Mouse (Mus musculus) hindbrain, embryonic 13.5 days (tissue): ENCODE results near the gene Erbb2. TPM values are rescaled to one million over a fixed set of nuclear protein-coding genes. Genes with fewer than 3 reads are reported as not detected.

Source experiments
- ATAC-seq: fragments of 200-750 bp; cut with Nextera tagmentation; 2 replicates; pipeline ENCODE4 v1.8.0; 2017; ENCODE audit warnings: moderate TSS enrichment; ENCODE audit not compliant: low FRiP score
- H3K27ac ChIP-seq: fragments of 300-500 bp; sonication (generic); 2 replicates; pipeline ENCODE4 v1.5.1; 2015; ENCODE audit warnings: inconsistent platforms, mild to moderate bottlenecking, moderate library complexity
- H3K27me3 ChIP-seq: fragments of 300-500 bp; sonication (generic); 2 replicates; pipeline ENCODE4 v1.6.1; 2015; ENCODE audit warnings: mild to moderate bottlenecking, inconsistent platforms
- H3K36me3 ChIP-seq: fragments of 300-500 bp; sonication (generic); 2 replicates; pipeline ENCODE4 v1.6.1; 2015; ENCODE audit warnings: mild to moderate bottlenecking, inconsistent platforms
- H3K4me1 ChIP-seq: fragments of 300-500 bp; sonication (generic); replicated peaks from 2 replicates; pipeline ENCODE4 v1.6.1; 2015; ENCODE audit warnings: inconsistent platforms
- H3K4me2 ChIP-seq: fragments of 300-500 bp; sonication (generic); 2 replicates; pipeline ENCODE4 v1.6.1; 2015; ENCODE audit warnings: inconsistent platforms, mild to moderate bottlenecking, moderate library complexity
- H3K4me3 ChIP-seq: fragments of 300-500 bp; sonication (generic); 2 replicates; pipeline ENCODE4 v1.5.1; 2015; ENCODE audit warnings: mild to moderate bottlenecking, inconsistent platforms
- H3K9ac ChIP-seq: fragments of 300-500 bp; sonication (generic); 2 replicates; pipeline ENCODE4 v1.6.1; 2015; ENCODE audit warnings: mild to moderate bottlenecking, inconsistent platforms
- H3K9me3 ChIP-seq: fragments of 300-500 bp; sonication (generic); 2 replicates; pipeline ENCODE4 v1.6.1; 2016; ENCODE audit warnings: inconsistent platforms
- WGBS: fragments of 180-500 bp; shearing (Covaris S2); methylation state at CpG from one replicate; pipeline ENCODE4 v1.1.7; 2015; 5-methylcytosine and 5-hydroxymethylcytosine counted together
- polyA plus RNA-seq: library from polyadenylated mRNA; unstranded; fragments of >200 nt; fragmentation: Nextera tagmentation; extraction: Ambion mirVana; gene quantifications from 2 replicates; pipeline ENCODE4 v1.2.1, GENCODE M21; 2015

The Erbb2 gene
- 8.4 and 9.9 TPM in 2 replicates for polyA plus RNA-seq

DNA sequence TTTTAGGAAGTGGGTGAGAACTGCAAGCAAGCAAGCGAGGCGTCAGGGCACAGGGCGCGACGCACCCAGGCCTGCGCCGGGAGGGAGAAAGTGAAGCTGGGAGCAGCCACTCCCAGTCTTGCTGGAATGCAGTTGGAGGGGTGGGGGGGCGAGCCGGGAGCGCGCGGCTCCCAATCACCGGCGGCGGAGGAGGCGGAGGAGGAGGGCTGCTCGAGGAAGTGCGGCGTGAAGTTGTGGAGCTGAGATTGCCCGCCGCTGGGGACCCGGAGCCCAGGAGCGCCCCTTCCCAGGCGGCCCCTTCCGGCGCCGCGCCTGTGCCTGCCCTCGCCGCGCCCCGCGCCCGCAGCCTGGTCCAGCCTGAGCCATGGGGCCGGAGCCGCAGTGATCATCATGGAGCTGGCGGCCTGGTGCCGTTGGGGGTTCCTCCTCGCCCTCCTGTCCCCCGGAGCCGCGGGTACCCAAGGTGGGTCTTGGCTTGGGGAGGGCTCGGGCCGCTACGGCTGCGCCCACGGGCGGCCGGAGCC is at the start of gene Erbb2:
TSS of gene Erbb2 (plus strand) at position 198 of the 524 bp plus-strand sequence.
- Histone ChIP-seq H3K4me3 (peak within 1 kb of the TSS; percentile 63), H3K27ac (peak within 1 kb of the TSS; percentile 84), H3K4me1 (peaks cover 35% of the 10 kb centered on the region), H3K9ac (peak within 1 kb of the TSS; percentile 83), H3K27me3 (peaks cover 56% of the 10 kb centered on the region), H3K36me3 (no peaks in the 10 kb centered on the region), H3K4me2 (peak within 1 kb of the TSS; percentile 97), H3K9me3 (no peaks in the 10 kb centered on the region)
- under 1% methylated on average over 47 of the region's 49 CpGs for WGBS
- 0 out of 2 replicates have a peak, but pooled peaks have one; percentile 29 for ATAC-seq

GRCm38 (mm10) chr11:98363817-98364216 is 48.5 kb upstream of the Erbb2 start:
- ATAC-seq, result no peak
- H3K9ac ChIP-seq, result no peak overlapping the region
- H3K4me3 ChIP-seq, result no peak overlapping the region
- H3K4me1 ChIP-seq, result peaks cover 44% of the 10 kb centered on the region
- H3K4me2 ChIP-seq, result no peak overlapping the region
- H3K36me3 ChIP-seq, result no peaks in the 10 kb centered on the region; the same call in 1 of the 2 replicates
- 91% methylated on average over 5 of the region's 5 CpGs for WGBS
- no peaks in the 10 kb centered on the region for H3K27me3 ChIP-seq
- H3K27ac ChIP-seq, result no peak overlapping the region
- no peaks in the 10 kb centered on the region for H3K9me3 ChIP-seq

DNA sequence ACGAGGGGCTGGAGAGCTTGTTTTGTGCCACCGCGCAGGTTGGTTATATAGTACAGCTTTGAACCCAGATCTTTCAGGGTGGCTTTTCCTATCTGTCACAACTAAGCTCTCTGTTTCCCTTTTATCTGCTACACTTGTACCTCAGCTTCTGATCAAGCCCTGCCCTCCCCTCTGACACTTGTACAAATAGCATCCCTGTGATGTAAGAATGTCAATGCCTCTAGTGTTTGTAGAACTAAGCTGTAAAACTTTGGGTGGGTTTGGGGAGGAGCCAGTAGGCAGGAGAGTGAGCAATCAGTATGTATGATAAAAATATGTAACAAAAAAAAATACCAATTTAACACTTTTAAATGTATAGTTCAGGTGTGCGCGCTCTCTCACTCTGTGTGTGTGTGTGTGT is 47.9 kb upstream of the Erbb2 start:
- WGBS, result 95% methylated on average over 5 of the region's 5 CpGs
- Histone ChIP-seq H3K4me3 (no peak overlapping the region), H3K27ac (no peak overlapping the region), H3K36me3 (no peaks in the 10 kb centered on the region; the same call in 1 of the 2 replicates), H3K9me3 (no peaks in the 10 kb centered on the region), H3K27me3 (no peaks in the 10 kb centered on the region), H3K4me1 (peaks cover 38% of the 10 kb centered on the region), H3K9ac (no peak overlapping the region), H3K4me2 (no peak overlapping the region)
- ATAC-seq, result no peak

DNA sequence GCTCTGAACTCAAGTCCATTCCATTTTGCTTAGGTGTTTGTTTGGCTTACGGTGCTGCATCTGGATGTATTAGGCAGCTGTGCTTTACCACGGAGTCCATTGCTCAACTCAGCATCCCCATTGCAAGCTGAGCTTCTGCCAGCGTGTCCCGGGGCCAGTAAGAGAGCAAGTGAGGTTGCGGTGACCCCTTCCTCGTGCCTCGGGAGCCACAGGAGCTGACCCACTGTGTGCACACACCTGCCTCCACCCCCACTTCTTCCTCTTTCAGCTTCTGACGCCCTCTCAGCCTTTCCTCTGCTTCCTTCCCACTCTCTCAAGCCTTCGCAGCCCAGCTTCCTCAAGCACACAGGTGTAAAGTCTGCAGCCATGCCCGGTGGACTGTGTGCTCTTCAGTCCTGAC is 46.0 kb upstream of the Erbb2 start:
- Histone ChIP-seq H3K36me3 (no peaks in the 10 kb centered on the region; the same call in 1 of the 2 replicates), H3K27me3 (no peaks in the 10 kb centered on the region), H3K4me2 (no peak overlapping the region), H3K27ac (no peak overlapping the region), H3K9ac (no peak overlapping the region), H3K4me3 (no peak overlapping the region), H3K4me1 (peaks cover 32% of the 10 kb centered on the region), H3K9me3 (no peaks in the 10 kb centered on the region)
- ATAC-seq, result no peak
- 84% methylated on average over 10 of the region's 10 CpGs for WGBS

DNA sequence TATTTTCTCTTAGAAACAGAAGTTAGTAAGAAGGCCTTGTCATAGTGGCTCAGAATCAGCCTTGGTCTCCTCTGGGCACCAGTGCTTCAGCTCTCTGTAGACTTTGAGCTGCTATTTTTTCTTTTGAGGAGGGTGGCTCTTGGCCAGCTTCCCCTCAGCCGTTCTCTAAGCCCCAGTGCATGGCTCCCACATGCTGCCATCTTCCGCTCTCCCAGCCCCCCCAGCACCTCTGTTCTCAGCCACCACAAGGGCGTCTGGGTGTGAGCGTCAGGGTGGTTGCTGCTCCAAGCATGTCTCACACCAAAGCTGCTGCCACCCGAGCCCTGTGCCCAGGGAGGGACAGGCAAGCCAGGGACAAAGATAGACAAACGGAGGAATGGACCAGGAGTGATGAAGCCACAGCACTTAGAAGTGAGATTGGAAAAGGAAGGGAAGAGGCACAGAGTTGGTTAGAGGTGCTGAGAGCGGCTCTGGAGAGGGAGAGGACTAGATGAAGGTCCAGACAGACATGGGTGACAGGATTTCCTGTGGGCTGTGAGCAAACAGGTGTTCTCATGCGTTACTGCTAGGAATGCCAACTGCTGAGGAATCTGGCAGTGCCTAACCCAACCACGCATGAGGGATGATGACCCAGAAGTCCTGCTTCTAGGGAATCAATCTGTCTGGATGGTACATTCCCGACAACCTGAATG is 45.0 kb upstream of the Erbb2 start:
- Histone ChIP-seq H3K9ac (no peak overlapping the region), H3K9me3 (no peaks in the 10 kb centered on the region), H3K27me3 (no peaks in the 10 kb centered on the region), H3K27ac (no peak overlapping the region), H3K4me1 (peaks cover 32% of the 10 kb centered on the region), H3K4me3 (no peak overlapping the region), H3K4me2 (no peak overlapping the region), H3K36me3 (no peaks in the 10 kb centered on the region; the same call in 1 of the 2 replicates)
- 83% methylated on average over 10 of the region's 10 CpGs for WGBS
- no peak for ATAC-seq

GRCm38 (mm10) chr11:98367863-98368186 is 44.4 kb upstream of the Erbb2 start:
- H3K9me3 ChIP-seq, result no peaks in the 10 kb centered on the region
- ATAC-seq, result no peak
- H3K4me3 ChIP-seq, result no peak overlapping the region
- H3K4me1 ChIP-seq, result peaks cover 31% of the 10 kb centered on the region
- no peaks in the 10 kb centered on the region for H3K27me3 ChIP-seq
- 87% methylated on average over 7 of the region's 7 CpGs for WGBS
- H3K4me2 ChIP-seq, result no peak overlapping the region
- H3K9ac ChIP-seq, result no peak overlapping the region
- H3K36me3 ChIP-seq, result no peaks in the 10 kb centered on the region; the same call in 1 of the 2 replicates
- no peak overlapping the region for H3K27ac ChIP-seq

DNA sequence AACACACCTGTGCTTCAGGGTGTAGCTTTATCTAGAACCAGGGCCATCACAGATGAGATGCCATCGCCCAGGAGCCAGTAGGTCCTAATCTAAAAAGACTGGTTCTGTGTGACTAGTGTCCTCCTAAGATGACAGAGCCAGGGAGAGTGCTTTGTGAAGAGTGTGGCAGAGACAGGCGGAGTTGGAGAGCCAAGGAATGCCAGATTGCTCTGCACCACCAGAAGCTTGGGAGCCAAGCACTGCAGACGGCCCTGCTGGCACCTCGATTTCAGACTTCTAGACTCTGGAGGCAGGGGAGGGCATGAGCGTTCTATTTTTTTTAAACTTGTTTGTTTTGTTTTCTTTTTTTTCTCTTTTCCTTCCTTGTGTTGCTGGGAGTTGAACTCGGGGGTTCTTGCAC is 42.9 kb upstream of the Erbb2 start:
- H3K36me3 ChIP-seq, result peaks cover 5% of the 10 kb centered on the region; the same call in 1 of the 2 replicates
- no peaks in the 10 kb centered on the region for H3K27me3 ChIP-seq
- ATAC-seq, result no peak
- no peak overlapping the region for H3K4me2 ChIP-seq
- no peak overlapping the region for H3K27ac ChIP-seq
- 78% methylated on average over 6 of the region's 6 CpGs for WGBS
- peaks cover 33% of the 10 kb centered on the region for H3K4me1 ChIP-seq
- no peaks in the 10 kb centered on the region for H3K9me3 ChIP-seq
- H3K4me3 ChIP-seq, result no peak overlapping the region
- no peak overlapping the region for H3K9ac ChIP-seq

GRCm38 (mm10) chr11:98370588-98370987 is 41.7 kb upstream of the Erbb2 start:
- no peak overlapping the region for H3K9ac ChIP-seq
- H3K4me1 ChIP-seq, result peaks cover 41% of the 10 kb centered on the region
- no peaks in the 10 kb centered on the region for H3K9me3 ChIP-seq
- H3K27me3 ChIP-seq, result no peaks in the 10 kb centered on the region
- WGBS, result 83% methylated on average over 2 of the region's 2 CpGs
- ATAC-seq, result no peak
- H3K27ac ChIP-seq, result no peak overlapping the region
- H3K36me3 ChIP-seq, result peaks cover 18% of the 10 kb centered on the region
- H3K4me2 ChIP-seq, result no peak overlapping the region
- no peak overlapping the region for H3K4me3 ChIP-seq

DNA sequence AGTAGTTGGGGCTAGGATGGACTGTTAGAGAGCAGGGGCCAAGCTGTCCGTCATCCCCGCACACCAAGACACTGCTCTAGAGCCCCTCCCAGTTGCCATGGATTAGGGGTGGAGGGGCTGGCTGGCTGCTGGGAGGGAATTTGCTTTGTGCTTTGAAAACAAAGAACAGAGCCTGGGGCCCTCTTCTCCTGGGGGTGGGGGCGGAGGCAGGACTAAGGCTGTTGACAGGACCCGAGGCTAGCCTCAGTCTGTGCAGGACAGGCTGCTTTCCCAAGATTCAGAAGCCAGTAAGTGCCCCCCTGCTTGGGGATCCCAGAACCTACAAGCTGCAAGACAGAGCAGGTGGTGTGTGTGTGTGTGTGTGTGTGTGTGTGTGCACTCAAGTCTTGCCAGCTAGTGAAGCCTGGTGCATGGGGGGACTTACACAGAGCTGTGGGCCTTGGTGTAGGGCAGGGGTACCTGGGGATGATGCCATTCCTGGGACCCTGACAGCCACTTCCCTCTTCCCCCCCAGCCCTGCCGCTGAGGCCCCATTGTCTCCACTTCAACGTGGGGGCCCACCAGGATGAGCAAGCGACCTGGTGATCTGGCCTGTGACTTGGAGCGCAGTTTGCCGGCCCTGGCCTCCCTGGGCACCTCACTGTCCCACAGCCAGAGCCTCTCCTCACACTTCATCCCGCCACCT is 40.6 kb upstream of the Erbb2 start:
- WGBS, result 29% methylated on average over 9 of the region's 10 CpGs
- Histone ChIP-seq H3K4me1 (peaks cover 41% of the 10 kb centered on the region), H3K36me3 (peaks cover 29% of the 10 kb centered on the region), H3K27me3 (no peaks in the 10 kb centered on the region), H3K9ac (peak overlapping the region; percentile 49; the same call in 1 of the 2 replicates), H3K4me2 (peak overlapping the region; percentile 34), H3K27ac (peak overlapping the region; percentile 61), H3K4me3 (no peak overlapping the region), H3K9me3 (no peaks in the 10 kb centered on the region)
- peak; percentile 66; the same call in 1 of the 2 replicates for ATAC-seq

DNA sequence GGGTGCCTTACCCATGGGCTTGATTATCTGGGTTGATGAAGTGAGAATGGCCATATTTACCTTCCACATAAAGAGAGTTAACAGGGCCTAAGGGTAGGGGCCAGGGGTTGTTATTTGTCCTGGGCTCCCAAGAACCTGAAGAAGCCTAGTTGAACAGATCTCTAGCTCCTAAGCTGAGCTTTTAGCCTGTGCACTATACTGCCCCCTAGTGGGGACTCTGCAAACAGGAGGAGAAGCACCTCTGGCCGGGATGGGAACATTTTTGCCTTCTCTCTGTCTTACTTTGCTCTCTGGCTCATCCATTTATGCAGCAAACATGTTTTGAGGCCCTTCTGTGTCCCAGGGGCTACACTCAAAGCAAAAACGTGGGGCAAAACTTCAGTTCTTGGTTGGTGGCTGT is 39.9 kb upstream of the Erbb2 start:
- no peak for ATAC-seq
- H3K27me3 ChIP-seq, result no peaks in the 10 kb centered on the region
- no peaks in the 10 kb centered on the region for H3K9me3 ChIP-seq
- WGBS, result 4% methylated on average over 2 of the region's 2 CpGs
- peaks cover 41% of the 10 kb centered on the region for H3K4me1 ChIP-seq
- no peak overlapping the region for H3K4me2 ChIP-seq
- H3K36me3 ChIP-seq, result peaks cover 36% of the 10 kb centered on the region
- H3K4me3 ChIP-seq, result no peak overlapping the region
- H3K27ac ChIP-seq, result 0 out of 2 replicates have a peak overlapping the region, but pooled peaks have one; percentile 61
- peak overlapping the region; percentile 56; the same call in 1 of the 2 replicates for H3K9ac ChIP-seq

- peaks cover 41% of the 10 kb centered on the region for H3K4me1 ChIP-seq
- H3K27ac ChIP-seq, result no peak overlapping the region
- H3K27me3 ChIP-seq, result no peaks in the 10 kb centered on the region
- no peak overlapping the region for H3K4me3 ChIP-seq
- ATAC-seq, result no peak
- WGBS, result 91% methylated on average over 6 of the region's 6 CpGs
- H3K9me3 ChIP-seq, result no peaks in the 10 kb centered on the region
- 0 out of 2 replicates have a peak overlapping the region, but pooled peaks have one; percentile 10 for H3K9ac ChIP-seq
- no peak overlapping the region for H3K4me2 ChIP-seq
- H3K36me3 ChIP-seq, result peaks cover 44% of the 10 kb centered on the region
Measured at GRCm38 (mm10) chr11:98373244-98373643, 39.0 kb upstream of the Erbb2 start.

GRCm38 (mm10) chr11:98374266-98374665 is 38.0 kb upstream of the Erbb2 start:
- Histone ChIP-seq H3K4me2 (no peak overlapping the region), H3K27ac (peak overlapping the region; percentile 13; the same call in 1 of the 2 replicates), H3K9me3 (no peaks in the 10 kb centered on the region), H3K4me3 (no peak overlapping the region), H3K9ac (peak overlapping the region; percentile 10; the same call in 1 of the 2 replicates), H3K36me3 (peaks cover 55% of the 10 kb centered on the region), H3K4me1 (peaks cover 41% of the 10 kb centered on the region), H3K27me3 (no peaks in the 10 kb centered on the region)
- WGBS, result 63% methylated on average over 8 of the region's 8 CpGs
- ATAC-seq, result no peak
